Mouse (Mus musculus): Measurements from ENCODE around the gene Uox. TPM values are rescaled to one million over a fixed set of nuclear protein-coding genes. Genes with fewer than 3 reads are reported as not detected.

Gene Uox
- total RNA-seq (2014; rRNA removed) (1,668 and 2,080 TPM in 2 replicates), polyA plus RNA-seq (2012; rRNA removed) (512 and 535 TPM in 2 replicates)

GRCm38 (mm10) chr3:146570148-146570782 is at the start of gene Uox:
Uox (plus strand) TSS chr3:146570426.
- peaks cover 19% of the 10 kb centered on the region for H3K4me1 ChIP-seq (ENCODE audit: control insufficient read depth, insufficient read depth, low read length)
- peak within 1 kb of the TSS; percentile 88 for H3K27ac ChIP-seq (replicated peaks; ENCODE audit: insufficient read depth, low read depth, low read length)
- peak; percentile 99 for DNase-seq (ENCODE audit: extremely low read depth, low read depth, low spot score)
- TF ChIP-seq CTCF (IDR thresholded peaks at IDR 0.05; ENCODE audit: low read depth, low read length) = no peak
- TF ChIP-seq POLR2A (IDR thresholded peaks at IDR 0.05; ENCODE audit: extremely low read depth, insufficient read depth, low read length) = no peak
- no peaks in the 10 kb centered on the region for H3K36me3 ChIP-seq (ENCODE audit: control insufficient read depth, insufficient read depth, low read length)
- H3K27me3 ChIP-seq (ENCODE audit: control insufficient read depth, insufficient read depth, low read length) = no peaks in the 10 kb centered on the region
- H3K79me2 ChIP-seq (ENCODE audit: control insufficient read depth, insufficient read depth, low read length) = no peaks in the 10 kb centered on the region
- WGBS = 24% methylated on average over 10 of the region's 10 CpGs
- H3K9ac ChIP-seq (ENCODE audit: low read depth, low read length) = peak within 1 kb of the TSS; percentile 32
- H3K4me3 ChIP-seq (ENCODE audit: insufficient read depth, low read depth, low read length) = peak within 1 kb of the TSS; percentile 12

- H3K4me3 ChIP-seq (ENCODE audit: insufficient read depth, low read depth, low read length) = peak within 1 kb of the TSS; percentile 95
- peaks cover 4% of the 10 kb centered on the region; the same call in 1 of the 2 replicates for H3K4me1 ChIP-seq (ENCODE audit: control insufficient read depth, insufficient read depth, low read length)
- DNase-seq (ENCODE audit: extremely low read depth, low read depth, low spot score) = peak; percentile 89
- TF ChIP-seq POLR2A (IDR thresholded peaks at IDR 0.05; ENCODE audit: extremely low read depth, insufficient read depth, low read length) = no peak; the same call in 1 of the 2 replicates
- no peak for TF ChIP-seq CTCF (IDR thresholded peaks at IDR 0.05; ENCODE audit: low read depth, low read length)
- peak within 1 kb of the TSS; percentile 95 for H3K9ac ChIP-seq (ENCODE audit: low read depth, low read length)
- H3K79me2 ChIP-seq (ENCODE audit: control insufficient read depth, insufficient read depth, low read length) = peaks cover 13% of the 10 kb centered on the region; the same call in 1 of the 2 replicates
- peak within 1 kb of the TSS; percentile 98 for H3K27ac ChIP-seq (replicated peaks; ENCODE audit: insufficient read depth, low read depth, low read length)
- H3K27me3 ChIP-seq (ENCODE audit: control insufficient read depth, insufficient read depth, low read length) = no peaks in the 10 kb centered on the region
- WGBS = under 1% methylated on average over 57 of the region's 82 CpGs
- peaks cover 18% of the 10 kb centered on the region for H3K36me3 ChIP-seq (ENCODE audit: control insufficient read depth, insufficient read depth, low read length)
These were observed 49.2 kb upstream of the Uox start, which contains the start of gene Rpf1 for GRCm38 (mm10) chr3:146520798-146521651. Rpf1 (minus strand) TSS chr3:146521429.

GRCm38 (mm10) chr3:146521652-146522020 is 48.6 kb upstream of the Uox start:
- Histone ChIP-seq H3K36me3 (ENCODE audit: control insufficient read depth, insufficient read depth, low read length) (peaks cover 16% of the 10 kb centered on the region), H3K27me3 (ENCODE audit: control insufficient read depth, insufficient read depth, low read length) (no peaks in the 10 kb centered on the region), H3K4me1 (ENCODE audit: control insufficient read depth, insufficient read depth, low read length) (peaks cover 4% of the 10 kb centered on the region; the same call in 1 of the 2 replicates), H3K4me3 (ENCODE audit: insufficient read depth, low read depth, low read length) (peak overlapping the region; percentile 95), H3K27ac (replicated peaks; ENCODE audit: insufficient read depth, low read depth, low read length) (peak overlapping the region; percentile 98), H3K79me2 (ENCODE audit: control insufficient read depth, insufficient read depth, low read length) (peaks cover 13% of the 10 kb centered on the region; the same call in 1 of the 2 replicates), H3K9ac (ENCODE audit: low read depth, low read length) (peak overlapping the region; percentile 58)
- no peak for DNase-seq (ENCODE audit: extremely low read depth, low read depth, low spot score)
- WGBS = 8% methylated on average over 8 of the region's 8 CpGs
- TF ChIP-seq CTCF (IDR thresholded peaks at IDR 0.05; ENCODE audit: low read depth, low read length) (no peak), POLR2A (IDR thresholded peaks at IDR 0.05; ENCODE audit: extremely low read depth, insufficient read depth, low read length) (no peak)

GRCm38 (mm10) chr3:146528335-146528734 is 41.9 kb upstream of the Uox start:
- H3K36me3 ChIP-seq (ENCODE audit: control insufficient read depth, insufficient read depth, low read length) = no peaks in the 10 kb centered on the region
- 61% methylated on average over 2 of the region's 2 CpGs for WGBS
- H3K27me3 ChIP-seq (ENCODE audit: control insufficient read depth, insufficient read depth, low read length) = no peaks in the 10 kb centered on the region
- H3K79me2 ChIP-seq (ENCODE audit: control insufficient read depth, insufficient read depth, low read length) = no peaks in the 10 kb centered on the region
- DNase-seq (ENCODE audit: extremely low read depth, low read depth, low spot score) = no peak
- H3K9ac ChIP-seq (ENCODE audit: low read depth, low read length) = no peak overlapping the region
- no peak overlapping the region for H3K27ac ChIP-seq (replicated peaks; ENCODE audit: insufficient read depth, low read depth, low read length)
- H3K4me3 ChIP-seq (ENCODE audit: insufficient read depth, low read depth, low read length) = no peak overlapping the region
- H3K4me1 ChIP-seq (ENCODE audit: control insufficient read depth, insufficient read depth, low read length) = no peaks in the 10 kb centered on the region
- TF ChIP-seq POLR2A (IDR thresholded peaks at IDR 0.05; ENCODE audit: extremely low read depth, insufficient read depth, low read length) (no peak), CTCF (IDR thresholded peaks at IDR 0.05; ENCODE audit: low read depth, low read length) (no peak)

GRCm38 (mm10) chr3:146534986-146535385 is 35.2 kb upstream of the Uox start:
- Histone ChIP-seq H3K4me1 (ENCODE audit: control insufficient read depth, insufficient read depth, low read length) (no peaks in the 10 kb centered on the region), H3K27me3 (ENCODE audit: control insufficient read depth, insufficient read depth, low read length) (no peaks in the 10 kb centered on the region), H3K27ac (replicated peaks; ENCODE audit: insufficient read depth, low read depth, low read length) (no peak overlapping the region), H3K36me3 (ENCODE audit: control insufficient read depth, insufficient read depth, low read length) (no peaks in the 10 kb centered on the region), H3K79me2 (ENCODE audit: control insufficient read depth, insufficient read depth, low read length) (no peaks in the 10 kb centered on the region), H3K9ac (ENCODE audit: low read depth, low read length) (no peak overlapping the region), H3K4me3 (ENCODE audit: insufficient read depth, low read depth, low read length) (no peak overlapping the region)
- TF ChIP-seq CTCF (IDR thresholded peaks at IDR 0.05; ENCODE audit: low read depth, low read length) = no peak
- TF ChIP-seq POLR2A (IDR thresholded peaks at IDR 0.05; ENCODE audit: extremely low read depth, insufficient read depth, low read length) = no peak
- no peak for DNase-seq (ENCODE audit: extremely low read depth, low read depth, low spot score)
- WGBS = 78% methylated on average over 6 of the region's 6 CpGs
